Mouse (Mus musculus): ENCODE measurements around the gene Prpf18.

GRCm38 (mm10) chr2:4575163-4575562 is 76.8 kb downstream of the Prpf18 start:
- TF ChIP-seq CTCF (IDR thresholded peaks at IDR 0.05; ENCODE audit: control insufficient read depth, insufficient read depth, insufficient read length) (no peak), USF1 (IDR thresholded peaks at IDR 0.05; ENCODE audit: low read depth) (no peak), CEBPB (IDR thresholded peaks at IDR 0.05; ENCODE audit: low read depth) (no peak), MAX (IDR thresholded peaks at IDR 0.05) (no peak)
